Mouse (Mus musculus): ENCODE results near the gene Rmi1. TPM values are rescaled to one million over a fixed set of nuclear protein-coding genes. Genes with fewer than 3 reads are reported as not detected.
"Not testable (repeated sequence)": the region's sequence is repeated elsewhere in the genome, so short reads cannot be mapped to it uniquely, and the experiment has no call there.

Rmi1 gene
- polyA plus RNA-seq, 1 experiment from 2014 or later, result 26.2 TPM

DNA sequence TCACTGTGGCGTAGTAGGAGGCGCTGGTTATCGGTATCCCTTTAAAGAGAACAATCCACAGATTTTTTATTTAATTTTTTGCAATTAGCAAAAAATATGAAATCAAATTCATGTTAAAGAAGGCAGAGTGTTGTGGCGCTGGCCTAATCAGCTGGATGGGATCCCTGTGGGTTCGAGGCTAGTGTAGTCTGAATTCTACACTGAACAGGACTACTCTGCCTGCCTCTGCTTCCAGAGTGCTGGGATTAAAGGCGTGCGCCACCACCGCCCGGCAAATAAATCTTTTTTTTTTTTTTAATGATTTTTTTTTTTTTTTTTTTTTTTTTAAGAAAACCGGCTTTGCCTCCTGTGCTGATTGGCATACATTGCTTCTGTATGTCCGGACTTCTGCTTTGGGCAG, 17.7 kb upstream of the Rmi1 start:
- peak overlapping the region; percentile 75 for H3K9ac ChIP-seq
- peak overlapping the region; percentile 96 for H3K4me2 ChIP-seq
- ATAC-seq (replicated peaks; ENCODE audit: low FRiP score), result peak; percentile 27; the same call in 1 of the 2 replicates
- no peaks in the 10 kb centered on the region for H3K27me3 ChIP-seq
- peaks cover 11% of the 10 kb centered on the region for H3K4me1 ChIP-seq
- H3K36me3 ChIP-seq, result peaks cover 37% of the 10 kb centered on the region
- peak overlapping the region; percentile 69; the same call in 1 of the 2 replicates for H3K27ac ChIP-seq
- H3K9me3 ChIP-seq (replicated peaks), result peaks cover 27% of the 10 kb centered on the region
- peak overlapping the region; percentile 82 for H3K4me3 ChIP-seq (replicated peaks)
- 49% methylated on average over 11 of the region's 11 CpGs for WGBS

DNA sequence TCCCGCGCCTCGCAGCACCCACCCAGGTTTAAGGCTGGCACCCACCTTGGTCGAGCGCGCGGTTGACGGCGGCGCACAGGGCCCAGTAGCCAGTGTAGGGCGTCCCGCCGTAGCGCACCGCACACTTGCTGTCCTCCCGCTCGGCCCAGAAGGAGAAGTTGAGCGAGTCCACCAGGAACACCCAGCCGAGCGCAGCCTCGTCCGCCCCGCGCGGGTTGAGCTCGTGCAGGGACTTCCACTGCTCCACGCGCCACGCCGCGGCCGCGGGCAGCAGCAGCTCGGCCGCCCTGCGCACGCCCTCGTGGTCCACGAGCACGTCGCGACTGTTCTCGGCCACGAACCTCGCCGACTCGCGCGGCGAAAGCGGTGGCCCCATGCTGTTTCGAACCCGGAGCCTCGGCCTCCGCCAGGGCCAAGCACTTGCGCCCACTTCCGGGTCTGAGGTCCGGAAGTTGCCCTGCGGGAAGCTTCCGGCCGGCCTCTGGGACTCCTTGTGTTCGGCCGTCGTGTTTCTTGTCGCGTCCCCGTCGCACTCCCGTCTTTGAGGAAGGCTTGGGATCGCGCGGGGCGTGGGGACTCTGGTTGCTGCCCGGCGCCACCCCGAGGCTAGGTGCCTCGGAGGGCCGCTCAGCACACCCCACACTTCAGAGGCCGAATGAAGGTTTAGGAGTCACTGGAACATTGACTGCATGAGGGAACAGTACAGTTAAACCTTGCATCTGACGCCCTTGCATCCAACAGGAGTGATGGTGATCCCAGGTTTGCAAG, 17.1 kb upstream of the Rmi1 start, which contains the start of gene 2210016F16Rik:
Gene 2210016F16Rik, minus strand, starts transcription at position 447 of the 768 bp plus-strand sequence.
- 3% methylated on average over 80 of the region's 80 CpGs for WGBS
- peaks cover 38% of the 10 kb centered on the region for H3K36me3 ChIP-seq
- H3K27me3 ChIP-seq, result no peaks in the 10 kb centered on the region
- H3K4me1 ChIP-seq, result peaks cover 11% of the 10 kb centered on the region
- H3K9ac ChIP-seq, result peak within 1 kb of the TSS; percentile 75
- H3K4me3 ChIP-seq (replicated peaks), result peak within 1 kb of the TSS; percentile 82
- ATAC-seq (replicated peaks; ENCODE audit: low FRiP score), result peak; percentile 74
- H3K9me3 ChIP-seq (replicated peaks), result peaks cover 23% of the 10 kb centered on the region
- H3K4me2 ChIP-seq, result peak within 1 kb of the TSS; percentile 96
- H3K27ac ChIP-seq, result peak within 1 kb of the TSS; percentile 69

DNA sequence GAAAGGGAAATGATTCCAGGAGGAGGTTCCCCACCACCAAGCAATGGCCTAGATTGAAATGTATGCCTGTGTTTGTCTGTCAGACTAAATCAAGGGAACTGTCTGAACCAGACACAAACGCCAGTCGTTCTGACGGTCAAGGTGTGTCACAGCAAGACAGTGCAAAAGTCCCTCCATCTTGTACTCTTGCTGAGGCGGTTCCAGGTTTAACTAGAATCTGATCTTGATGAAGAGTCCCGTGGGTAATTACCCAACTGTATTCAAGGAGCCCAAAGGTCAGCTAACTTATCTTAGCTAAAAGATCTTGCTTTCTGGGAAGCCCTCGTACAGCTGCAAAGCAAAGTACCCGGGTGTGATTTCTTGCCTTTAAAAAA, 16.5 kb upstream of the Rmi1 start:
- peak overlapping the region; percentile 69; the same call in 1 of the 2 replicates for H3K27ac ChIP-seq
- H3K9ac ChIP-seq, result no peak overlapping the region
- WGBS, result 80% methylated on average over 7 of the region's 7 CpGs

DNA sequence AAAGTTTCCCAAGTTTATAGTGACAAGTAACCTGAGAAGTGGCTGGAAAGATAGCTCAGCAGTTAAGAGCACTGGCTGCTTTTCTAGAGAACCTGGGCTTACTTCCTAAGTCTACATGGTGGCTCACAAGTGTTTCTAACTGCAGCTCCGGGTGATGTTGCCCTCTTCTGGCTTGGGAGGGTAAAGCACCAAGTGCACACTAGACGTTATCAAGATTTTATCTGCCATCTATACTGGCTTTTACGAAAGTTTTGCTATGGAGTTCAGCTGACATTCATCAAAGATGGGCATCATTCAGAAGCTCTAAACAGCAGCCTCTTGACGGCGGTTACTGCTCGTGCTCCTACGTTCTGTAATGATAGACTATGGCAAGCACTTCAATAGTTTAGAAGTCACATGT, 14.1 kb upstream of the Rmi1 start:
- Histone ChIP-seq H3K4me2 (no peak overlapping the region), H3K27me3 (no peaks in the 10 kb centered on the region), H3K27ac (no peak overlapping the region), H3K36me3 (peaks cover 34% of the 10 kb centered on the region), H3K9me3 (replicated peaks) (no peaks in the 10 kb centered on the region), H3K9ac (no peak overlapping the region), H3K4me1 (peaks cover 11% of the 10 kb centered on the region), H3K4me3 (replicated peaks) (no peak overlapping the region)
- 13% methylated on average over 7 of the region's 7 CpGs for WGBS
- ATAC-seq (replicated peaks; ENCODE audit: low FRiP score), result peak; percentile 36; the same call in 1 of the 2 replicates

More for the DNA sequence above, 16.5 kb upstream of the Rmi1 start:
- Histone ChIP-seq H3K9me3 (replicated peaks) (peaks cover 17% of the 10 kb centered on the region), H3K4me2 (peak overlapping the region; percentile 96), H3K4me3 (replicated peaks) (peak overlapping the region; percentile 82), H3K4me1 (peaks cover 11% of the 10 kb centered on the region), H3K27me3 (no peaks in the 10 kb centered on the region), H3K36me3 (peaks cover 38% of the 10 kb centered on the region)
- no peak for ATAC-seq (replicated peaks; ENCODE audit: low FRiP score)

DNA sequence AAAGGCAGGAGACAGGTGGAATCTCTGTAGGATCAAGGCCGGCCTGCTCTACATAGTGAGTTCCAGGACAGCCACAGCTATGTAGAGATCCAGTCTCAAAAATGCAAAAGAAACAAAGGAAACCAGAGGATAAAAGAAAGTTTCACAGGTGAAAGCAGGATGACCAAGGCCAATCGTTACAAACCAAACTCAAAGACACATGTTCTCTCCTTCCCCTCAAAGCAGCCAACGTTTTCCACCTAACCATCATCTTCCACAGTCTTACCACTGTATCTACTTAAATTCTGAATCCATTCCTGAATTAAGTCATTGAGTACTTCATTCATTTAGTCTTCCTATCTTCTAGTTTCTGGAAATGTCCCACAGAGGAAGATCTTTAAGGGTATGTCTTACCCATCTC, 13.7 kb upstream of the Rmi1 start:
- H3K27ac ChIP-seq, result no peak overlapping the region
- WGBS, result 47% methylated on average over 3 of the region's 3 CpGs
- peaks cover 34% of the 10 kb centered on the region for H3K36me3 ChIP-seq

DNA sequence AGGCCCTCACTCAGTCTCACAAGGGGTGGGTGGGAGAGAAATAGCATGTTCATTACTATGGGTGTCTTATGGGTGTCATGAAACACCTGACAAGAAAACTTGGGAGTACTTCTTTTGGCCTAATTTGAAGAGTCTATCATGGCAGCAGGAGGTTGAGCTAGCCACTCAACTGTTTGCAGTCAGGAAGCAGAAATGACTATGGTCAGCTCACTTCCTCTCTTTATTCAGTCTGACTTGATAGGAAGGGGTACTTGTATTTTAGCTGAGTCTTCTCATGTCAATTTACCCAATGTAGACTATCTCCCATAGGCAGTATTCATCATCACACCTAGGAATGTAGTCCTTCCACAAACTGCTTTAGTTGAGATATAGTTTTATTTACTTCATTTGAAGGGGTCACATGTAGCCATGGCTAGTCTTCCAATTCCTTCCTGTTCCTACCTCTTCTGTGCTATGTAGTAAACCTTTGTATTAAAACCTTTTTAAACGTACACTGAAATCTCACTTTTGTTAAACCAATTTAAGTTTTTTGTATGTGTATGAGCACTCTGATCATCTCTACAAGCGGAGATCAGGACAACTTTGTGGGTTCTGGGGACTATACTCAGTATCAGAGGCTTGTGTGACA, 12.6 kb upstream of the Rmi1 start:
- H3K4me2 ChIP-seq, result no peak overlapping the region
- H3K27me3 ChIP-seq, result no peaks in the 10 kb centered on the region
- H3K4me1 ChIP-seq, result peaks cover 5% of the 10 kb centered on the region; the same call in 1 of the 2 replicates
- H3K36me3 ChIP-seq, result peaks cover 44% of the 10 kb centered on the region
- H3K9ac ChIP-seq, result no peak overlapping the region
- no peak overlapping the region for H3K4me3 ChIP-seq (replicated peaks)
- H3K9me3 ChIP-seq (replicated peaks), result no peaks in the 10 kb centered on the region
- no peak overlapping the region for H3K27ac ChIP-seq
- ATAC-seq (replicated peaks; ENCODE audit: low FRiP score), result no peak
- WGBS, result 82% methylated on average over 2 of the region's 2 CpGs

More for the DNA sequence above, 13.7 kb upstream of the Rmi1 start:
- ATAC-seq (replicated peaks; ENCODE audit: low FRiP score), result 0 out of 2 replicates have a peak, but pooled peaks have one; percentile 12
- H3K9me3 ChIP-seq (replicated peaks), result no peaks in the 10 kb centered on the region
- no peak overlapping the region for H3K4me2 ChIP-seq
- peaks cover 11% of the 10 kb centered on the region for H3K4me1 ChIP-seq
- H3K4me3 ChIP-seq (replicated peaks), result no peak overlapping the region
- no peaks in the 10 kb centered on the region for H3K27me3 ChIP-seq
- H3K9ac ChIP-seq, result no peak overlapping the region

DNA sequence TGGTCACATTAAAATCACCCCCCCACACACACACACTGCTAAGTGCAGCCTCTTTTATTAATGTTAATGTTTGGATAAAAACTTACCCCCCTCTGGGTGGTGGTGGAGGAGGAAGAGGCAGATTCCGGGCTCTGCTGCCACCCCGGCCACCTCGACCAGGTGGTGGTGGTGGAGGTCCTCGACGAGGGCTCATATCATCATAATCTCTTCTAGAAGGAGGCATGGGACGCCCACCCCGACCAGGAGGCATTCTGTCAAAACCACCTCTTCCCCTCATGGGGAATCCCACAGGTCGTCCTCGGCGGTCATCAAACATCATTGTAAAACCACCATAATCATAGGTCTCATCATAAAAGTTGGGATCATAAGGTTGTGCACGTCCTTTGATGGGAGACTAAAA, 7.7 kb upstream of the Rmi1 start:
- H3K27me3 ChIP-seq; H3K4me2 ChIP-seq; H3K9ac ChIP-seq; H3K9me3 ChIP-seq (replicated peaks); H3K4me1 ChIP-seq; ATAC-seq (replicated peaks; ENCODE audit: low FRiP score); H3K27ac ChIP-seq; H3K4me3 ChIP-seq (replicated peaks): not testable (repeated sequence)
- WGBS, result 85% methylated on average over 11 of the region's 11 CpGs
- peaks cover 85% of the 10 kb centered on the region for H3K36me3 ChIP-seq

DNA sequence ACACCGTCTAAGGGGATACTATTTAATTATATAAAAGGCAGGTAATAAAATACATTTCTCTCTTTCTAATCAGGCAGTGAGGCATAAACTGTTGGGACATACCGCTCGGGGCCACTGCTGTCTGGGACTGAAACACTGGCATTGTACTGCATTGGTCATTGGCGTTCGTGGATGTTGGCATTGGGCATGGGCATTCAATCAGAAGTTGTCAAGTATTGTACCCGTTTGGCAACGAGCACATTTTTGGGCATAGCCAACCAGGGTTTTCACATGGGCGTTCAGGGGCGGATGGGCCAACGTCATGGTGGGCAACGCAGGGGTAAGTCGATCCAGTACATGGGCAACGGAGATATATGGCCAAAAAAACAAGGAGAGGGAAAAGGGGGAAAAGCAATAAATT, 4.4 kb upstream of the Rmi1 start:
- no peak overlapping the region for H3K27ac ChIP-seq
- H3K4me3 ChIP-seq (replicated peaks), result no peak overlapping the region
- no peaks in the 10 kb centered on the region for H3K27me3 ChIP-seq
- no peaks in the 10 kb centered on the region for H3K9me3 ChIP-seq (replicated peaks)
- H3K4me2 ChIP-seq, result no peak overlapping the region
- H3K4me1 ChIP-seq, result peaks cover 6% of the 10 kb centered on the region
- 78% methylated on average over 13 of the region's 13 CpGs for WGBS
- H3K9ac ChIP-seq, result no peak overlapping the region
- no peak for ATAC-seq (replicated peaks; ENCODE audit: low FRiP score)
- H3K36me3 ChIP-seq, result peaks cover 62% of the 10 kb centered on the region

DNA sequence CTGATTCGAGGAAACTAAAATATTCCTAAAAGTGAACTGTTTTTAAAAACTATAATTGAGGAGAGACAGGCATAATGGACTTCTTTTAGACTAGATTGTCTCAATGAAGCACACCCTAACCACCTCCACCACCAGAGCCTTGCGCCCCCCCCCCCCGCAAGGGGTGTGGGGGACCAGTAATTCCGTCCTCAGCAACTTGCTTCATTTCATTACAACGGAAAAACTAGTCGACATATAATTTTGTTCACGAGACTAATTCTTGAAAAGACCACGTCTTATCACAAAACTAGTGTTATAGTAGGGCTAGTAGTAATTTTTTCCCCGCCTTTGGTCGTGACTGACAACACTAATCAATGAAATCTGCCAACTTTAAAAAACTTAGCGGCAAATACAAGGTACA, 1.5 kb upstream of the Rmi1 start:
- WGBS, result under 1% methylated on average over 11 of the region's 11 CpGs
- ATAC-seq (replicated peaks; ENCODE audit: low FRiP score), result no peak

DNA sequence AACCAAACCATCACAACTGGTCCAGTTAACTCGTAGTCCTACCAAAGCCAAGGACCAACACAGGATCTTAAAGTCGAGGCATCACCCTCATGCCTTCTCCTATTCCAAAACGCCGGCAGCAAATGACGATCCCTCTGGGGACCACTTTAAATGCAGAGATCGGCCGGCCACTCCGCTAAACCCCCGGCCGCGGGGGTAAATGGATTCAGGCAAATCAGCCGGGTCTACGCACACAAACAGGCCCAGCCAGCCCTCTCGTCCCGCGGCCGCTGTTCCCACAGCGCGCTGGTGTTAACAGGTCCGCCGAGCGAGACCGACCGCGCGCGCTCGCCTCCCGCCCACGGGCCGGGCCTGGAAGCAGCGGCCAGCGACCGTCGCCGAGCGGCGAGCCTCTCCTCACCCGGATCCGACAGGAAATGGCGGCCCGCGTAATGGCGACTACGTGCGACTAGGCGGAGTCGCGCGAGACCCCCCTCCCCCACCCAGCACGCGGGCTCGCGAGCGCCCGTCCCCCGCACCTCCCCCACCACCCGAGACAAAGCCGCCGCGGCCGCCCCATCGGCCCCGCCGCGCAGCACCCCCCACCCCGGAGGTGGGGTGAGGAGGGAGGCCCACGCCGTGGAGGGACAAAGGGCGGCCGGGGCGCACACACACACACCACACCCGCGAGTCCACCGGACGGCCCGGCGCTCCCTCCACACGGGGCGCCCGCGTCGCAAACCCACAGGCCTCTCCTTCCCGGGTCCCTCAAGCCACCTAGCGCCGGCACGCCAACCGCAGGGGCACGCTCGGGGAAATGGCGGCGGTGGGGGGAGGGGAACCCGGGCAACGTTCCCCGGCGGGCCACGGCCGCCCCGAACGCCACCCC, 679 bp upstream of the Rmi1 start:
- peak overlapping the region; percentile 99 for H3K27ac ChIP-seq
- WGBS, result under 1% methylated on average over 96 of the region's 100 CpGs
- peaks cover 14% of the 10 kb centered on the region for H3K4me1 ChIP-seq
- H3K36me3 ChIP-seq, result peaks cover 26% of the 10 kb centered on the region
- H3K9me3 ChIP-seq (replicated peaks), result no peaks in the 10 kb centered on the region
- peak overlapping the region; percentile 100 for H3K9ac ChIP-seq
- peak; percentile 37 for ATAC-seq (replicated peaks; ENCODE audit: low FRiP score)
- H3K27me3 ChIP-seq, result no peaks in the 10 kb centered on the region
- H3K4me2 ChIP-seq, result peak overlapping the region; percentile 72
- peak overlapping the region; percentile 98 for H3K4me3 ChIP-seq (replicated peaks)

More for the DNA sequence above, 1.5 kb upstream of the Rmi1 start:
- Histone ChIP-seq H3K9me3 (replicated peaks) (no peaks in the 10 kb centered on the region), H3K4me2 (peak overlapping the region; percentile 72), H3K4me1 (peaks cover 14% of the 10 kb centered on the region), H3K27ac (peak overlapping the region; percentile 99; the same call in 1 of the 2 replicates), H3K9ac (peak overlapping the region; percentile 100), H3K4me3 (replicated peaks) (peak overlapping the region; percentile 98), H3K27me3 (no peaks in the 10 kb centered on the region), H3K36me3 (peaks cover 34% of the 10 kb centered on the region)

DNA sequence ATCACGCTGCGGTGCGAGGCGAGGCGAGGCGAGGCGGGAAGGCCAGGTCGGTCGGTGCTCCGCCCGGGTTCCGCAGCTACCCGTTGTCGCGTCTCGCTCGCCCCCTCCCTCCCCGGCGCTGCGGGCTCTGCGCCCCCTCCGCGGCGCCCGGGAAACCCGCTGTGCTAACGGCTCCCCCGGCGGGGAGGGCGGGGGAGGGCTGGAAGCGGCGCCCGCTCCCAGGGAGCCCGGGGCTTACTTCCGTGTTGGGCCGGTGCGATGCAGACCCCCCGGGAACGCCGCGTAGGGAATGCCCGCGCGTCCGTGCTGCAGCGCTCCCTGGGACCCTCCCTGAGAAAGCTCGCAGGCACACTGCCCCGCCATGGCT, 679 bp downstream of the Rmi1 start:
- Histone ChIP-seq H3K9me3 (replicated peaks) (no peaks in the 10 kb centered on the region), H3K4me3 (replicated peaks) (peak overlapping the region; percentile 98), H3K27me3 (no peaks in the 10 kb centered on the region), H3K4me1 (peaks cover 18% of the 10 kb centered on the region), H3K36me3 (peaks cover 16% of the 10 kb centered on the region), H3K9ac (peak overlapping the region; percentile 100), H3K27ac (peak overlapping the region; percentile 99), H3K4me2 (peak overlapping the region; percentile 63)
- ATAC-seq (replicated peaks; ENCODE audit: low FRiP score), result peak; percentile 72; the same call in 1 of the 2 replicates
- under 1% methylated on average over 45 of the region's 48 CpGs for WGBS
